Mouse (Mus musculus) layer of hippocampus, postnatal 14 days (tissue): ENCODE data around the gene Tpra1. TPM values are rescaled to one million over a fixed set of nuclear protein-coding genes. Genes with fewer than 3 reads are reported as not detected.

Experiments
- DNase-seq, 2 experiments: peaks; one replicate each; pipeline ENCODE4 v3.0.0; 2021 to 2022; ENCODE audit warnings: low spot score in 2 of 2, mixed read lengths in 1 of 2
- total RNA-seq, 2 experiments: library from RNA; stranded (reverse); gene quantifications; 2 replicates each; pipeline ENCODE4 v1.2.3; 2021

The Tpra1 gene
- total RNA-seq, 2 experiments from 2014 or later = 36.7 to 38.0 TPM

DNA sequence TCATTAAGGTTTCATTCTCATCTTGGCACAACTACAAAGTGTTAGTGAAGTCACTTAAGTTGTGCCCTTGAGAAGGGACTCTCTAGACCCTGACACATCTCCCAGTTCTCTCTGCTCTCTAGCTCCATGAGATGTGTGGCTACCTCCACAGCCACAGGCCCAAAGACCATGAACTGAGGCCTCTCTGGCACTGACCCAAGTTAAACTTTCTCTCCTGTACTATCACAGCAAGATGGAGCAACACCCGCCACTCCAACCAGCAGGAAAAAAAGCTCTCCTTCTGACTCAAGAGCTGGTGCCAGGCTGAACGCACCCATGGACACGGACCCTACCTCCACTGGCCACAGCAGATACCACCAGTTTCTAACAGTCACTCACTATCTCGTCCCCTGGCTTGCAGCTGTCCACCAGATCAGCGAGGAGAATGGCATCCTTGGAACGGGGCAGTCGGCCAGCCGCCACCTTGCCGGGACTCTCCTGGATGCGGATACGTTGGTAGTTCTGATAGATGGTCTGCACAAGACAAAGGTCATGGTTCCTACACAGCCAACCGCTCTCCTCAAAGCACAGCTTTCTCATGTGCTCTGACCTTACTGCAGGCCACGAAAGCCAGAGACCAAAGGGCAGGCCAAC, 12.5 kb upstream of the Tpra1 start:
- DNase-seq = no peak

DNA sequence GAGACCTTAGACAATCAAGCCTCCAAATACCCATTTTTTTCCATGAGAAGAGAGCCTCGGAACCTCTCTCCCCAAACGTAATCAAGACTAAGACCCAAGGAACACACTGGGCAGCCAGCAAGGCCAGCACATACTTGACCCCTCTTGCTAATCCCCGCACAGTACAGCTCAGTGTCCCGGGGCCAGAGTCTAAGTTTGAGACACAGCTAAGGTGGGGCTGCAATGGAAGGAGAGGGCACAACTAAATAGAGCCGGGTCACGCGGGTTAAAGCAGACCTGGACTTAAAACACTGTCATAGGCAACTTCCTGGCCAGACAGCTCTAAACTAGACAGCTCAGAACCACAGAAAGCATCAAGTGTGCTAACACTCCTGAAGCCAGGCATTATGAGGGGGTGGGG, 11.2 kb upstream of the Tpra1 start:
- DNase-seq = no peak

DNA sequence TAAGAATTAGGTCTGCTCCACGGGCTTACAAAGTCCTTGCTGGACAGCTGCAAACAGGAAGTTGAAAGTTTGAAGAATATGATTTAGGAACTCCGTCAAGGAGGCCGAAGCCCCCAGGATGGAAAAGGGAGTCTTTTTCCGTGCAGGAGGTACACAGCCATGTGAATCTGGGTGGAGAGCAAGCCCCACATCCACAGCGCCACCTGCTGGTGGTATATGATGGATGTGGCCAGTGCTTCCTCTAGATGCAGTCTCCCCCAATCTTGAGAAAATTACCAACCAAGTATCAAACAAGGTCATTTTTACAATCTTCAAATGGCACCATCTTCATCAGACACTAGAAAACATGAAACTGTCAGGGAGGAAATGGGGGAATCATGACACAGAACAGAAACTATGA, 8.5 kb upstream of the Tpra1 start:
- DNase-seq = peak in 1 of 2 experiments; percentile 51

- DNase-seq = no peak
These were observed 6.1 kb upstream of the Tpra1 start for GRCm38 (mm10) chr6:88895943-88896342.

DNA sequence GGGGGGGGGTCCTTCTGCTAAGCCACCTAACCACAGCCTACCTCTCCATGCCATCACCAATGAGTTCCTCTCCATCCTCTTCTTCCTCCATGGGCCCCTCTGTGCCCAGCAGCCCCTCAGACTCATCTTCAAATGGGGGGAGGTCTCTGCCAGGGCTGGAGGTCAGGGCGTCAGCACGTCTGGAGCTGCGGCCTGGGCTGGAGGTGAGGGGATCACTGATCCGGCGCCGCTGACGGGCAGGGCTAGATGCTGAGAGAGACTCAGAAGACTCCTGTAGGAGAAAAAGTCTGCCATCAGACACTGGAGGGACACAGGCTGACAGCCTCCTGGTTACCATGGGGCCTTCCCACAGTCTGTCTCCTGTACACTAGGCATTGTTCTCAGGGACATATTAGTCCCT, 4.8 kb upstream of the Tpra1 start:
- DNase-seq = no peak

- DNase-seq = peak; percentile 89 to 92
These were observed 3.5 kb upstream of the Tpra1 start, which contains the start of gene Mcm2 for GRCm38 (mm10) chr6:88898534-88899048. Gene Mcm2, minus strand, starts transcription at chr6:88898780.

DNA sequence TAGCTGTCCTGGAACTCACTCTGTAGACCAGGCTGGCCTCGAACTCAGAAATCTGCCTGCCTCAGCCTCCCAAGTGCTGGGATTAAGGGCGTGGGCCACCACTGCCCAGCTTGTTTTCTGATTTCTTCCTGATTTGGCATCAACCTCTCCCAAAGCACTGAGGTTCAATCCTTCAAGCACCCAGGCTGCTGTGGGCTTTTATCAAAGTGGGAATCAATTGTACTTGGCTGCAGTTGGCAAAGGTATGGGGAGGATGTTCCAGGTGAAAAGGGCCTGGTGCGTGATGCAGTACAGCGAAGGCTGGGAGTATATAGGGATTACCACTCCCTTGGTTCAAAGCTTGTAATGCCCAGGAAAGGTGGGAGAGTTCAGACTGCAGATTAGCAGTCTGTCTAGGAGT, 3.0 kb upstream of the Tpra1 start:
- no peak for DNase-seq

GRCm38 (mm10) chr6:88899628-88900027, 2.4 kb upstream of the Tpra1 start:
- no peak for DNase-seq

DNA sequence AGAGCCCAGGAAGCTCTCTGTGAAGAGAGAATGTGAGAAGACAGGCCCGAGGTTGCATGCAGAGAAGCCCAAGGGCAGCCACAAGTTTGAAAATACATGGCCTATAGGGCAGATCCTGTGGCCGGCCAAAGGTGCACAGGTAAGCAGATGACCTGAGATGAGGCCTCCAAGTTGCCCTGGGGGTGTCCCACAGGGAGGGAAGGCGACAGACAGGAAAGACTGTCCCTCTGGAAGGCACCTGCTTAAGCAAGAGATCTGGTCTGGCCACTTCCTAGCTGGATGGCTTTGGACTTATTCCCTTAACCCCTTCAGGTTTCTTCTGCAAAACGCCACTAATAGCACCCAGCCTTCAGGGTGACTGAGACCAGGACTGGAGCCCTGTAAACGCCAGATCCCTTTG, 580 bp upstream of the Tpra1 start:
- DNase-seq = no peak

DNA sequence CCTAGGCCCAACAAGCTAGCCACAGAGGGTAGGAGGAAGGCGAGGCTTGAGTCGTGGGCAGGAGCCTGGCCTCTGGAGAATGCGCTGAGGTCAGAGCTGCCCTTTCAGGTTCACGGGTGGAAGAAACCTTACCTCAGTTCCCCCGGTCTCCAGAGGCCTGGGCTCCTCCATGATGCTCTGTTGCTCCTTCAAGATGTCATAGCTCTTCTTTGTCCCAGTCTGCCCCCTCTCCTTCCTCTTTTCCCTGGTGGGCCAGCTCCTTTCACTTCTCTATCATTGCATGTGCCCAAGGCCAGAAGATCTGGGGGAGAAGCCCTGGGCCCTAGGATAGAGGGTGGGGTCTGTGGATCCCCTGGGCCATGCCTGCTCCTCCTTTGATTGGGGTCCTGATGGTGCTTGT, 1.7 kb downstream of the Tpra1 start:
- DNase-seq = no peak

- DNase-seq = no peak
These were observed 2.5 kb downstream of the Tpra1 start for GRCm38 (mm10) chr6:88904456-88904974.

GRCm38 (mm10) chr6:88905042-88905441, 3.0 kb downstream of the Tpra1 start:
- DNase-seq = no peak

GRCm38 (mm10) chr6:88906369-88907108, 4.5 kb downstream of the Tpra1 start:
- peak; percentile 37 to 65 for DNase-seq

GRCm38 (mm10) chr6:88909151-88909550, 7.1 kb downstream of the Tpra1 start:
- DNase-seq = no peak

DNA sequence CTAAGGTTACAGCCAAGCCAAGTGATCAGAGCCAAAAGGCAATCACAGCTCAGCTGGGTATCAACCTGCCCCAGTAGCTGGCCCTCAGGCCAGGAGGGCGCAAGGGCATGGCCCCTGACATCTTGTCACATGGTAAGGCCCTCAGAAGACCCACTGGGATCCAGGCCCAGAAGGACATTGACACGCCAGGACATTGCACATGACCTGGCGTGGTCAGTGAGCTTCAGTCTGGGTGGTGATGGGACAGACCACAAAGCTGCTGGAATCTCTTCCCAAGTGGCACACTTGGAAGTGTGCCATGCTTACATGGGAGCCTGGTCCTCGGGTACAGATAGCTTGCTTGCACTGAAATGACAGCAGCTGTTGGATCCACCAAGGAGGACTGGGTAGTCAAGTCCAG, 11.0 kb downstream of the Tpra1 start:
- DNase-seq = no peak

DNA sequence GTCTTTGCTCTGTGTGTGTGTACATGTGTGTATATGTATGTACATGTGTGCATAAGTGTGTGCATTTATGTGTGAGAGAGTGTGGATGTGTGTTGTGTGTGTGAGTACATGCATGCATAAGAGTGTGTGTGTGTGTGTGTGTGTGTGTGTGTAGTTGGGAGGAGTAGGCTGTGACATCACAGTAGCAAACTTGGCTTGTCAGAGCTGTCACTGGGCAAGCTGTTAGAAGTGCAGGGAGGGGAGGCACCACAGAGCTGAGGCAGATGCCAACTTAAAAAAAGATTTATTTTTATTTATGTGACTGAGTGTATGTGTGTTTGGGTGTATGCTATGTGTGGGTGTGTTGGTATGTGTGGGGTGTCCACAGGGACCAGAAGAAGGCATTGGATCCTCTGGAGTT, 11.4 kb downstream of the Tpra1 start:
- no peak for DNase-seq

GRCm38 (mm10) chr6:88914799-88915198, 12.7 kb downstream of the Tpra1 start:
- DNase-seq = no peak

DNA sequence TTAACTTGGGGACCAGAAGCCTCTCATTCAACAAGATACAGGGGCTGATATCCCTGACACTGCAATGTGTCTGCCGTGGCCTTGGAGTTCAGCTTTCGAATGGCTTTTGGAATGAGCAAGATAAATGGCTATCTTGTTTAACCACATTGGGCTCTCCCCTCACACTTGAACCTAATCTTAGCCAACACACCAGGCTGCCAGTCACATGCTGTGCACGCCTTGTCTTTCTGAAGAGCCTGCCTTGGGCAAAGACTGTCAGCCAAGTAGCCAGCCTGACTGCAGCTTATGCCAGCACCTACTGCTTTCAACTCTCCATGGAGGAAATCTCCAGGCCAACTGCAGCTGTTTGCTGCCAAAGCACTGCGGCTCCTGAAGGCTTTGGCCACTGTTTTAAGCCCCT, 13.5 kb downstream of the Tpra1 start:
- DNase-seq = peak; percentile 41 to 84

DNA sequence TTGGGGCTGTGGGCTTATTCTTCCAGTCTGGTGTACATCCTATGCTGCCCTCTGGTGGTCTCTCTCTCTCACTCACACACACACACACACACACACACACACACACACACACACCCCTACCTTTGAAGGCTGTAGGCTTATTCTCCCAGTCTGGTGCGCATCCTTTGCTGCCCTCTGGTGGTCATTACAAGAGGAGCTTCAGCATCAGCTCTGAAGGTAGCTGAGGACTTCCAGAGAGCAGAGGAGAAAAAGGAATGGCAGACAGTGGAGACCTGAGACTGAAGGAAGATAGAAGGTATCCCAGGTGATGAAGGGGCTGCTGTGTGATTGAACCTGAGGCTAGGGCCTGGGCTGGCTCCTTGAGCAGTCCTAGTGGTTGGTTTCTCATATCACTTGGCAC, 14.1 kb downstream of the Tpra1 start:
- peak; percentile 47 to 67 for DNase-seq

DNA sequence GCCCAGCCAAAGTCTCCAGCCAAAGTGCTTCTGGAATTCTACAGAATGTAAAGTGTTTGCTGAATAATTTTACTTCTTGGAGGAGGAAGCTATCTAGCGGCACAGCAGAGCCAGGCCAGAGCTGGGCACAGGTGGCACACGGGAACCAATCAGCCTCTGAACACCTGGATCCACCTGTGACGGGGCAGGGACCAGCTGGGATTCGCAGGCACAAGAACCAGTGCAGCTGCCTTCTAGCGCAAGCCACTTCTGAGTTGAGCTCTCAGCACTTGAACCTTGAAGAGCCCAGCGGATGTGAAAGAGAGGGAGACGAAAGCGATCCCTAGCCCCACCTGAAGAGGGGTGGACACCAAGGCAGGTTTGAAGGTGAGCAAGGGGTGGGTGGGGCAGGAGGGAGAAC, 16.8 kb downstream of the Tpra1 start:
- DNase-seq = no peak

DNA sequence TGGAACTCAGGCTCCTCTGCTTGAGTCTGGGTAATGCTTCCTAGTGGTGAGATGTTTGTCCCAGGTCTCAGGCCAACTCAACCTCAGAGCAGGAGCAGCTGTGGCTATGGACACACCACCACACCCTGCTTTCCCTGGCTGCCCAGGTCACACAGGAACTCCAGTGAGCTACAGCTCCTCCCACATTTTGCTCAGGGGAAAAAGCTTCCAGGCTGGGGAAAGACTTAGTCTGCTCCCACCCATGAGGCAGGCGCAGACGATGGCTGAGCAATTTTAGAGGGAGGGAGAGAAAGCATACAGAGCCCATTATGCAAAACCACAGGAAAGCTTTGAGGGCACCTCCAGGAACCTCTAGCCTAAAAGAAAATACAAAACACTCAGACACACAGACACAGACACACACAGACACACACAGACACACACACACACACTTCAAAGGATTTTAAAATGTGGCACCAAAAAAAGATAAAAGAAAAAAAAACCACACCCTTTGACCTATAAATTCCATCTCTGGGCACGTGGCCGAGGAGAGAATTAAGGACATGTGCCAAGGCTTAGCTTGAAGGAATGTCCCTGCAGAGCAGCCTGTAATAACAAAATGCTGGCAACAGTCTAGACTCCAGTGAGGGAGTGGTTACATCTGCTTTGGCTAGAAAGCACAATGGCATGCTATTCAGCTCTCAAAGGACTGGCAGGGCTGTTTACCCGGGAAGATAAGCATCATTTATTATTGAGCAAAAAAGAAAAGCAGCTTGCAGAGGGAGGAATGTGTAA, 22.6 kb downstream of the Tpra1 start:
- no peak for DNase-seq
